Mouse (Mus musculus): ENCODE measurements at regions not wholly inside any gene's neighbourhood (a gene's known extent, or its start where the extent isn't known, plus 50 kb on each side); places are given as distances from the start of the nearest gene placed in this dataset.

DNA sequence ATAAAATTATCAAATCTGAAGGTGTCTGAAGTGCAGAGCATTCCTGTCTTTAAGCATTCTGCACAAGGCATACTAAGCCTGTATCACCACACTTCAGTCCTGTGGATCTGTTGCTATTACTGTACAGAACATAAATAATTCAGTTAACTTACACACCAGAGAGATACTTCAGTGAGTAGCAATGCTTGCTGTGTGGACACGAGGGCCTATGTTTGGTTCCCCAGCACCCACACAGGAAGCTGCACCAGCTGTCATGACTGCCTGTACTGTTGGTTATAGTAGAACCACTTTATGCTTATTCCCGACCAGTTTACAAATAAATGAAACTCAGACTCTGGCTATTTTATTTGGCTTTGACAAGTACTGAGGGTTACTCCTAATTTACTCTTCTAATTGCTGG is 271.7 kb downstream of the Slc30a10 start:
- TF ChIP-seq POLR2A (IDR thresholded peaks at IDR 0.05; ENCODE audit: control insufficient read depth, low read depth, low read length) (no peak), CTCF (IDR thresholded peaks at IDR 0.05; ENCODE audit: control insufficient read depth, insufficient read depth, insufficient replicate concordance, low read depth, low read length) (no peak)

Measured in testis, adult 2 months (tissue).